ENCODE assay signal across 19 mouse cellular contexts in genomic region chr12:44957474-44957873, GRCm38 (mm10).
DNase-seq lines count a peak whose midpoint lies in the region; ATAC-seq and TF ChIP-seq lines count a peak whose summit lies in the region.
"Had no signal": no experiment of that assay in that cellular context is flagged by ENCODE, and none has a peak within 500 bp of the region (broad histone marks: within the 10 kb centered on the region; RNA-seq: fewer than 3 reads in every experiment).

No protein-coding gene starts in this region.

- peak; percentile 53 for ATAC-seq in lung, postnatal 0 days
- ATAC-seq in midbrain, embryonic 11.5 days (ENCODE audit: low FRiP score): no peak
- no peak for ATAC-seq in midbrain, embryonic 16.5 days
- ATAC-seq: activated CD4-positive, CD25-positive, alpha-beta regulatory T cell, adult 4 months; CD4-positive, CD25-positive, alpha-beta regulatory T cell, adult 4 months; Patski had no signal

- no peaks in the 10 kb centered on the region for H3K4me1 ChIP-seq in lung, postnatal 0 days (ENCODE audit: insufficient read depth, low read depth, low read length)
- H3K4me1 ChIP-seq in midbrain, embryonic 11.5 days (ENCODE audit: control insufficient read depth, insufficient read depth, low read length): no peaks in the 10 kb centered on the region
- no peaks in the 10 kb centered on the region for H3K4me1 ChIP-seq in midbrain, embryonic 16.5 days (ENCODE audit: control insufficient read depth, insufficient read depth, low read length)

- H3K27ac ChIP-seq in lung, postnatal 0 days (ENCODE audit: low read length): no peak overlapping the region
- no peak overlapping the region for H3K27ac ChIP-seq in midbrain, embryonic 11.5 days (ENCODE audit: low read depth, low read length)
- H3K27ac ChIP-seq in midbrain, embryonic 16.5 days (ENCODE audit: low read length): no peak overlapping the region

- no peaks in the 10 kb centered on the region for H3K9me3 ChIP-seq in lung, postnatal 0 days (ENCODE audit: low read length)
- no peaks in the 10 kb centered on the region for H3K9me3 ChIP-seq in midbrain, embryonic 11.5 days (ENCODE audit: control insufficient read depth, low read length)
- H3K9me3 ChIP-seq in midbrain, embryonic 16.5 days (replicated peaks; ENCODE audit: control insufficient read depth, low read length, poor library complexity, severe bottlenecking): no peaks in the 10 kb centered on the region

- no peaks in the 10 kb centered on the region for H3K27me3 ChIP-seq in lung, postnatal 0 days (replicated peaks; ENCODE audit: insufficient read depth, low read length)
- no peaks in the 10 kb centered on the region for H3K27me3 ChIP-seq in midbrain, embryonic 11.5 days (ENCODE audit: control insufficient read depth, insufficient read depth, low read length)
- H3K27me3 ChIP-seq in midbrain, embryonic 16.5 days (ENCODE audit: control insufficient read depth, insufficient read depth, low read depth, low read length): no peaks in the 10 kb centered on the region
- H3K27me3 ChIP-seq: CH12.LX, Patski had no signal

- TF ChIP-seq CTCF in lung, postnatal 0 days (IDR thresholded peaks at IDR 0.05): no peak

- no peaks in the 10 kb centered on the region for H3K36me3 ChIP-seq in lung, postnatal 0 days (ENCODE audit: insufficient read depth, low read length)
- H3K36me3 ChIP-seq in midbrain, embryonic 11.5 days (ENCODE audit: control insufficient read depth, insufficient read depth, low read length): no peaks in the 10 kb centered on the region
- no peaks in the 10 kb centered on the region for H3K36me3 ChIP-seq in midbrain, embryonic 16.5 days (ENCODE audit: control insufficient read depth, insufficient read depth, low read length)
- H3K36me3 ChIP-seq: G1E had no signal

- TF ChIP-seq EP300 in lung, postnatal 0 days (IDR thresholded peaks at IDR 0.05): peak; percentile 79

- H3K4me2 ChIP-seq in lung, postnatal 0 days (replicated peaks; ENCODE audit: low read depth, low read length): no peak overlapping the region
- no peak overlapping the region for H3K4me2 ChIP-seq in midbrain, embryonic 11.5 days
- no peak overlapping the region for H3K4me2 ChIP-seq in midbrain, embryonic 16.5 days (ENCODE audit: low read length)

- 78% methylated on average over 3 of the region's 3 CpGs for WGBS in lung, postnatal 0 days
- 89% methylated on average over 3 of the region's 3 CpGs for WGBS in midbrain, embryonic 11.5 days
- WGBS in midbrain, embryonic 16.5 days: 93% methylated on average over 3 of the region's 3 CpGs

- H3K9ac ChIP-seq in lung, postnatal 0 days (replicated peaks; ENCODE audit: low read depth): no peak overlapping the region
- no peak overlapping the region for H3K9ac ChIP-seq in midbrain, embryonic 11.5 days (ENCODE audit: low read length)
- H3K9ac ChIP-seq in midbrain, embryonic 16.5 days (ENCODE audit: low read depth, low read length): no peak overlapping the region

- H3K4me3 ChIP-seq in lung, postnatal 0 days (ENCODE audit: low read depth, low read length): no peak overlapping the region
- H3K4me3 ChIP-seq in midbrain, embryonic 11.5 days (ENCODE audit: low read depth, low read length): no peak overlapping the region
- no peak overlapping the region for H3K4me3 ChIP-seq in midbrain, embryonic 16.5 days (ENCODE audit: low read depth, low read length)

- DNase-seq in lung, postnatal 0 days (ENCODE audit: low spot score): no peak
- DNase-seq in lung, adult 18-20 months: no peak
- peak; percentile 74 for DNase-seq in midbrain, embryonic 11.5 days (ENCODE audit: low spot score, missing footprints)
- DNase-seq: adrenal gland, adult 2 months; adrenal gland, adult 8-10 months; adrenal gland, postnatal 10 days; adrenal gland, postnatal 14 days; adrenal gland, postnatal 25 days; adrenal gland, postnatal 36 days; B cell, adult 2 months; cerebellum, adult 11 months; cerebellum, adult 11-12 months; cerebellum, adult 18-20 months had no signal
